Mouse (Mus musculus) cerebellum, adult 9-11 months (tissue): ENCODE data around the gene Gm12184.
"Not testable (repeated sequence)": the region's sequence is repeated elsewhere in the genome, so short reads cannot be mapped to it uniquely, and the experiment has no call there.

Experiments
- DNase-seq: peaks from one replicate; pipeline ENCODE4 v3.0.0; 2022

Gene Gm12184

GRCm38 (mm10) chr11:48822768-48823512 lies 3.5 kb downstream of the Gm12184 start:
- no peak for DNase-seq

GRCm38 (mm10) chr11:48821299-48821698 lies 5.2 kb downstream of the Gm12184 start:
- not testable (repeated sequence) for DNase-seq

GRCm38 (mm10) chr11:48820308-48820674 lies 6.2 kb downstream of the Gm12184 start:
- no peak for DNase-seq

GRCm38 (mm10) chr11:48819614-48820307 lies 6.7 kb downstream of the Gm12184 start:
- DNase-seq = no peak

- peak; percentile 85 for DNase-seq
Observed at GRCm38 (mm10) chr11:48818346-48818745, 8.1 kb downstream of the Gm12184 start.

- no peak for DNase-seq
Observed at GRCm38 (mm10) chr11:48817794-48818193, 8.7 kb downstream of the Gm12184 start.

GRCm38 (mm10) chr11:48816800-48817665 lies 9.4 kb downstream of the Gm12184 start, which contains the start of gene Trim41:
Gene Trim41, minus strand, starts transcription at chr11:48817353.
- DNase-seq = peak; percentile 100

GRCm38 (mm10) chr11:48816281-48816781 lies 10.1 kb downstream of the Gm12184 start:
- peak; percentile 86 for DNase-seq

GRCm38 (mm10) chr11:48815851-48816250 lies 10.6 kb downstream of the Gm12184 start:
- DNase-seq = no peak

- no peak for DNase-seq
Observed at GRCm38 (mm10) chr11:48813782-48814181, 12.7 kb downstream of the Gm12184 start.

GRCm38 (mm10) chr11:48810142-48810541 lies 16.3 kb downstream of the Gm12184 start:
- DNase-seq = no peak

- DNase-seq = no peak
Observed at GRCm38 (mm10) chr11:48809434-48809830, 17.0 kb downstream of the Gm12184 start.

- DNase-seq = no peak
Observed at GRCm38 (mm10) chr11:48808737-48809433, 17.6 kb downstream of the Gm12184 start.

- DNase-seq = no peak
Observed at GRCm38 (mm10) chr11:48808304-48808646, 18.2 kb downstream of the Gm12184 start.

GRCm38 (mm10) chr11:48807563-48808303 lies 18.7 kb downstream of the Gm12184 start:
- DNase-seq = no peak

GRCm38 (mm10) chr11:48806856-48807562 lies 19.4 kb downstream of the Gm12184 start:
- no peak for DNase-seq

GRCm38 (mm10) chr11:48804922-48805321 lies 21.5 kb downstream of the Gm12184 start:
- no peak for DNase-seq

GRCm38 (mm10) chr11:48803988-48804387 lies 22.5 kb downstream of the Gm12184 start:
- no peak for DNase-seq

- DNase-seq = peak; percentile 16
Observed at GRCm38 (mm10) chr11:48801831-48802772, 24.4 kb downstream of the Gm12184 start.
